Mouse (Mus musculus) spleen, postnatal 14 days (tissue): ENCODE measurements around the gene Stk11.
A peak's percentile ranks its signal among the peaks of the same experiment; 100 is the strongest.

Experiments used
- DNase-seq, 2 experiments: peaks; one replicate each; pipeline ENCODE4 v3.0.0; 2021 to 2022; ENCODE audit warnings: low spot score in 2 of 2

Stk11 gene

DNA sequence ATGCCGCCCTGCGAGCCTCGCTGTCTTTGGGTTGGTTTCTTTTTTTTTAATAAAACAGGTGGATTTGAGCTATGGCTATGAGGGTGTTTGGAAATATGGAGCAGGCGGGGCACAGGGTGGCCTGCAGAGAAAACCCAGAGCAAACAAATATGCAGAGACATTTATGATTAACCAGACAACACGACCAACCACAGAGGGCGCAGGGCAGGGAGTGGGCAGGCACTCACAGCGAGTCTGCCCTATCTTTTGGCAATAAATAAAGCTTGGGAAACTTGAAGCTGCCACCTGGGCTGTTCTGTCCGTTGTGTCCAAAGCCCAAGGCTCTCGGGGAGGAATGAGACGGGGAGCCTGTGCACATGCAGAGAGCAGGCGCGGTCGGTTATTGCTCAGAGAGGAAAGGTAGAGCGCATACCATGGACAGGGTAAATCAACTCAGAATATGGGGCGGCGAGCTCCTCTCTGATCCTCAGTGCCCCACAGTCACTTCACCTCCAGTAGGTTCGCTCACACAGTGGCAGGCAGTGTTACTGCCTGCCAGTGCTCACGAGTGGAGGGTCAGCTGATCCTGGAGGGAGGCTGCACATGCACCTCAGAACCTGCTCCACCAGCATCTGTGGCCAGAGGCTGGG is 14.9 kb downstream of the Stk11 start:
- DNase-seq = no peak

DNA sequence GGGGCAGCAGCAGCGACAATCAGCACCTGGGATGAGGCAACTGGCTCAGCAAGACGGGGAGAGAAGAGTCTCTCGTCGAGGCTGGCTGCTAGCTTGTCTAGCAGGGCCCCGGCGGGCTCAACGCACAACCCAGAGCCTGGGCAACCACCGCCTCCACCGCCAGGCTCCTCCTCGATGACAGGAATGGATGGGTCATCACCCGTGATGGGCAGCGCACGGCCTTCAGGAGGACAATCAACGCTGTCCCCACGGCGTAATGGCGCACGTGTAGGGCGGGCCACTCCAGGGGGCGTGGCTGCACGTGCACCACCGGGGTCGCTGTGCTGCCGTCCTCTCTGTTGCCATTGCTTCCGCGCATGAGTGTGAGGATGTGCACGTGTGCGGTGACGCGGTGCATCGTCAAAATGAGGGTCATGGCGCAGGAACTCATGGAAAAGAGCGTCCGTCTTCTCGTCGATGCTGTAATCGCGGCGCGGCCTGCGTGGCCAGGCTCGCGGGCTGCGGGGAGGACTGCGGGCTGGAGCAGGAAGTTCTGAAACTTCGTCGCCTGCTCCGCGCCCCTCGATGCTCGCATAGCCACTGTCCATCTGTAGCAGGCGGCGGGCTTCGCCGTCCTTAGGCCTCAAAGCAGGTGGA is 15.8 kb downstream of the Stk11 start:
- no peak for DNase-seq

GRCm38 (mm10) chr10:80131952-80132350 is 16.3 kb downstream of the Stk11 start:
- no peak for DNase-seq

- no peak for DNase-seq
Observed at GRCm38 (mm10) chr10:80133226-80133849, 17.7 kb downstream of the Stk11 start.

DNA sequence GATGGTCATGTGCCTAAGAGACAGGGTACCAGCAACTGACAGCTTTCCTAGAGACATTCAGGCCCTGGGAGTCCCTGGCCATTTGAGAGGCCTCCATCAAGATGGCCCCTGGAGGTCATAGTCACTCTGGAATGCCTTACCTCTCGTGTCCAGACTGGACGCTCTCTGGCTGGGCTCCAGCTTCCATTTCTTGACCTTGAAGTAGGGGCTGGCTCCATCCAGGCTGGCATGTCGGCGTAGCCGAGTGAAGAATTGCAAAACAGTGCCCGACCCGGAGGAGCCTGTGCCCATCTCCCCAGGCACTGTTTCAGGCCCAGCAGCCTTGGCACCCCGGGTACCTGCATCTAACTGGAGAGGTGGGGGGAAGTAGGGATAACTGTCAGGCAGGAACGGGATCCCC is 18.8 kb downstream of the Stk11 start:
- no peak for DNase-seq

DNA sequence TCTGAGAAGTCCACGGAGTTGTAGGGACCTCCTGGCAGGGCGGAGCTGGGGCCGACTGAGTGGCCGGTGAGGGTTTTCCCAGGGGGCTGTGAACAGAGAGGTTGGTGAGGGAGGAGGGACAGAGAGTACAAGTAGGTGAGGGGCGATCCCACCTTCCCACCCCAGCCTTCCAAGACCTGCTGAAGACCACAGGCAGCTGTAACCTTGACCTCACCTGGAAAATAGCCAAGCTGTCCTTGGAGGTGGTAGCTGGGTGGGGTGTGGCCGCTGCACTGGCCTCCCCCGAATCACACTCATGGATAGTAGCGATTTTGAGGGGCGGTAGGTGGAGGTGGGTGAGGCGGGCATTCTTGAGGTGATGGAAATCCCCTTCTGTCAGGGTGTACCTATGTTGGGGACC is 19.6 kb downstream of the Stk11 start:
- no peak for DNase-seq

- no peak for DNase-seq
Observed at GRCm38 (mm10) chr10:80135641-80136040, 20.0 kb downstream of the Stk11 start.

- no peak for DNase-seq
Observed at GRCm38 (mm10) chr10:80136179-80136951, 20.8 kb downstream of the Stk11 start.

DNA sequence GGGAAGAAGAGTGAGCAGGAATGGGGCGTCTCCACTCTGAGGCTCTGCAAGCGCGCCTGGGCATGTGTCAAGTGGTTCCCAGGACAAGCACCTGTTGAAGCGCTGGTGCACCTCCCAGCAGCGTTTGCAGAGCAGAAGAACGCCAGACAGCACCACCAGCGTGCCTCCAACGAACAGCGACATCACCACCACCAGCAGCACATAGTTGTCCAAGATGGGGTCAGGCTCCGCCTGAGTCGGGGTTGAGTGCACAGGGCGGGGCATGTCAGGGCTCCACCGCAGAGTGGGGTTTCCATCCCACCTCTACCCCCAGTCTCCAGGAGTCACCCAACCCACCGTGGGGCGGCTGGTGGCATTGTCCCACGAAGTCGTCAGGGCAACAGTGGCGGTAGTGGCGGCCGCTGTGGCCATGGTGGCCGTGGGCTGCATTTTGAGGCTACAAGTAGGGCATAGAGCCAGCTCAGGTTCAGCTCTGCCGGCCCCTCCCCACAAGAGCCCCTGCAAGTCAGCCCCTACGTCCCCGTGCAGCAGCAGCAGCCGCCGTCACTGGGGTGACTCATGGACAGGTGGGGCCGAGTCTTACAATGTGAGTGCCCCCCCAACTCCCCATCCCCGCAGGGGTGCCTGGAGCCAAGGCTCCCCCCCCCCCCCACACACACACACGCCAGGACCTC is 21.5 kb downstream of the Stk11 start:
- DNase-seq = no peak

DNA sequence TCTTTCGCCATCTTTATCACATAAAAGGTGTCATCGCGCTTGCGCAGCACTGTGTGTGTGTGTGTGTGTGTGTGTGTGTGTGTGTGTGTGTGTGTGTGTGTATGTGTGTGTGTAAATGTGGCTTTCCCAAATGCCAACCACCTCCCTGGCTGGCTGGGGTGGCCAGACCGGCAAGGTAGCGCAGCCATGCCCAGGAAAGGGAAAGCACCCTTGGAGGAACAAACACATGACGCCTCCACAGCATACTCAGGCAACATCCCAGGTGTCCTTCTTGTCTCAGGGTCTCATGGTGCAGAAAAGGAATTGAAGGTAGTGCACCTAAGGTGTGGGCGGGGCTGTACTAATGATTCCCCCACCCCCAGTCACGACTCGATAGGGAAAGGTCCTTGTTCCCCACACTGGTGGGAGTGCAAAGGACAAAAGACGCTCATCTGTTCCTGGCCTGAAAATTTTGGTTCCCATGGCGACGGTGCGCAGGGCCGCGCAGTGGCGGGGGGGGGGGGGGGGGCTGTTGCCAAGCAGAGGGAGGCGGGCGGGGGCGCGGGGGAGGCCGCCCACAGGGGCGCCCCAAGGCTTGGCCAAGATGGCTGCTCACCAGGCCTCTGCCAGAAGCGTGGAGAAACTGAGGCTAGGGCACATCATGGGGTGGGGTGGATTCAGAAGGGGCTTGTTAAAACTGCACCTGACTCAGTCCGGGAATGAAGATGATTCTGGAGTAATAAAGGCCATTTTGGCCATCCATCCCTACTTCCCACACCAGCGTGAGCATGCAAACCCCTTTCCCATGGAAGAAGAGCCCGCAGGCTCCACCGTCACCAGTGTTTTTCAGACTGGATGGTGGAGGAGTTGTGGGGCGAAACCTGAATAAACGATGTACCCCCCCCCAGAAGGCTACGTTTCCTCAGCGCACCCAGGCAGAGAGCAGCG is 22.3 kb downstream of the Stk11 start:
- no peak for DNase-seq

DNA sequence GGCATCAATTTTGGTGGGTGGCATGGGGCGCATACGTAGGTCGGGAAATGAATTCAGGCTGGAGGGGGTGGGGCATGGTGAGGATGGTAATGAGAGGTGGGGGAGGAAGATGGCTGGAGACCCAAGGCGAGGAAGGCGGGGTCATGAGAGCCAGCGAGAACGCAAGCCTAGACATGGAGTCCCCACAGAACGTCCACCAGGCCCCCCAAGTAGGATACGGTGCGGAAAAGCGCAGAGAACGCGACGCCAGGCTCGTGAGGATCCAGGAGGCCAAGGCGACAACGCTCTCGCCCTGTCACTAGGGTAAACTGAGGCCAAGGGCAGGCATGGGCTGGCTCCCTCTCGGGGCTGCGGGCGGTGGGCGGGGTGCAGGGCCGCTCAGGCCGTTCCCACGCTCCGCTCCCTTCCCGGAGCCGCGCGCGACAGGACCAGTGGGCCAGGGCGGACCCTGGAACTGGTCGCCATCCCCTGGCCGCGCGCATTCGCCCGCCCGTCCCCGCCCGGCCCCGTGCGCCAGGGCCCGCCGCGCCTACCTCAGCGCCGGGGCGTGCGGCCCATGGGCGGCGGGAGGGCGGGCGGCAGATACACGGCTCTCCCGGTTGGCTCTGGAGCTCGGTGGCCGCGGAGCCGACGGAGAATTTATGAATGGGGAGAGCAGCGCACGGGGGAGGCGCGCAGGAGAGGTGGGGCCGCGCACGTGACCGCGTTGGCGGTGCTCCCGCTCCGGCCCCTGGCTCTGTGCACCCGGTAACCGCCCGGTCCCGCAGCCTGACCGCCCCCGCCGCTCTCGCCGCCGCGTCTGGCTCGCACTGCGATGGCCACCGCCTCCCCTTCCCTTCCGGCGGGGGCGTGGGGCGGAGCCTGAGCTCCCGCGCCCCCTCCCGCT is 23.2 kb downstream of the Stk11 start, which contains the start of gene Atp5d:
Gene Atp5d, plus strand, starts transcription at position 80 of the 886 bp plus-strand sequence.
- DNase-seq = no peak

GRCm38 (mm10) chr10:80139439-80139775 is 23.8 kb downstream of the Stk11 start:
- DNase-seq = no peak

DNA sequence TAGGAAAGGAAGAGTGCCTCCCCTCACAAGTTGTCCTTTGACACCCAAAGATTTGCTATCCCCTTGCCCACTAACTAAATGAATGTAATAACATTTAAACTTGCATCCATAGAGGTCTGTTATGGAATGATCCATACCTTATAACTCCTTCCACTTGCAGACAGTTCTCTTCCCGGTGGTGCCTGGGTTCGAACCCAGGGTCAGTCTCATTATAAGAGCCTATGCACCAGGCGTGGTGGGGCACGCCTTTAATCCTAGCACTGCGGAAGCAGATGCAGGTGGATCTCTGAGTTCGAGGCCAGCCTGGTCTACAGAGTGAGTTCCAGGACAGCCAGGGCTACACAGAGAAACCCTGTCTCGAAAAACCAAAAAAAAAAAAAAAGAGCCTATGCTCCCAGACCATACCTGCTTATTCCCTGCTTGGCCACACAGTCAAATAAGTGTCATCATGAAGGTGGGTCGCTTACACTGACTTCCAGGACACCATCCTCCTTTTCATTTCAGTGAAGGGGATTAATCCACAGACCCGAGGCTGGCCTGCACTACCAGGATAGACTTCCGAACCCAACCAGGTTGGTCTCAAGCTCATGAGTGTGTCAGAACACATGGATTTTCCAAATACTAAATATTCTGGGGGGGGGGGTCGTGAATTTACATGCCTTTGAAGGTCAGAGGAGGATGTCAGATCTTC is 24.5 kb downstream of the Stk11 start:
- DNase-seq = no peak

- no peak for DNase-seq
Observed at GRCm38 (mm10) chr10:80140666-80141035, 25.0 kb downstream of the Stk11 start, which contains the start of gene Cbarp. Cbarp (minus strand) TSS chr10:80140835.

- peak; percentile 89 to 93 for DNase-seq
Observed at GRCm38 (mm10) chr10:80141243-80141642, 25.6 kb downstream of the Stk11 start.

DNA sequence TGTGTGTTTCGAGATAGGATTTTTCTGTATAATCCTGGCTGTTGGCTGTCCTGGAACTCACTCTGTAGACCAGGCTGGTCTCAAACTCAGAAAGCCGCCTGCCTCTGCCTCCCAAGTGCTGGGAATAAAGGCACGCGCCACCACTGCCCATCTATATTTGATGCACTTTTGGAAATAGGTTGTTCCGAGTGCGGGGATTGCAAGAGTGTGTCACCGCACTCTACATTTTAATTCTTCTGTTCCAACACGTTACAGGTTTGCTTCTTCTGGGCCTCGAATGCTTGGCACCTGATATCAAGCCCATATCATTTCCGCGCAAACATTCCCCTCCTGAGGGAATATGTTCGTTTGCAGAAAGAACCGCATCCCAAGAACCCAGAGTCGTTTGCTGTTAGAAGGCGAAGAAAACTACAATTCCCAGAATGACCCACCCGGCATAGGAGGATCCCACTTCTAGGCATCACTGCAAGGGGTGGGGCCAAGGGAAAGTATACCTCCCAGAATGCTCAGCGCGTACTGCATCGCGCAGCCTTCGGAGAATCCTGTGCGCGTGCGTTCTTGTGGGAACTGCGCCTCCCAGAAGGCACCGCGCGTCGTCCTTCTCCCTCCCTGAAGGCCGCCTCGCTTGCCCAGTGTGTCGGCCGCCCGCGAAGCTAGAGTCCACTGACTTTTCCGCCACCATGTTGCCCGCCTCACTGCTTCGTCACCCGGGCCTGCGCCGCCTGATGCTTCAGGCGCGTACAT is 26.4 kb downstream of the Stk11 start:
- peak; percentile 83 to 87 for DNase-seq

DNA sequence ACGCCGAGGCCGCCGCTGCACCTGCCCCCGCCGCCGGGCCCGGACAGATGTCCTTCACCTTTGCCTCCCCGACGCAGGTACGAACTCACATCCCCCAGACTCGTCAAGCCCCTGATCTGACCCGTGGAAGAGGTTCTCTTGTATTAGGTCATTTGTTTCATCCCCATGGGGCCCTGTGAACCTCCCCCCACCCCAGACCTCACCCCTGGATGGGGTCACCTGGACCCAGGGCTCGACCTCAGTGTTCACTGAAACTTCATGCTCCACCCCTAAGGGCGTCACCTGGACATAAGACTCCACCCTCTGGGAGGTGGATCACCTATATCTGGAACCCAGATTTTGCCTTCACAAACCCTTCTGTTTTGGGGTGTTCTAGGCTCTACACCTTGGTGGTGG is 26.9 kb downstream of the Stk11 start:
- no peak for DNase-seq

GRCm38 (mm10) chr10:80143664-80144063 is 28.1 kb downstream of the Stk11 start:
- DNase-seq = no peak

DNA sequence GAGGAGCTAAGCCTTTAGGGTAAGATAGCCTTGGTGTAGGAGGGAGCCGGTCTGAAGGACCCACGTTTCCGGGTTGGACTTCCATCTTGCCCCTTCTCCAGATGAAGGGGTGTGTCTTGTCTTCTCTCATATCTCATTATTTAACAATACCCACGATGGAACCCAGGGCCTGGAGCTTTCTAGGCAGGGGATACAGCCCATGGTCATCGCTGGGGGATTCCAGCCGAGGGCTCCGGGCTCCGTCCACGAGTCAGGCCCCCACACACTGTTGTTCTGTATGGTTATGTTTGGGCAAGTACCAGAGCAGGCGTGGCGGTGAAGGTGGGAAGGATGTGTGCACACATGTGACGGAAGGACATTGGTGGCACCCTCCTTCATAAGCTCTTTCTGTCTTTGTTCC is 28.6 kb downstream of the Stk11 start:
- DNase-seq = no peak
